Mouse (Mus musculus): Measurements from ENCODE around the gene A230050P20Rik.
"Not testable (repeated sequence)": the region's sequence is repeated elsewhere in the genome, so short reads cannot be mapped to it uniquely, and the experiment has no call there.

Gene A230050P20Rik

DNA sequence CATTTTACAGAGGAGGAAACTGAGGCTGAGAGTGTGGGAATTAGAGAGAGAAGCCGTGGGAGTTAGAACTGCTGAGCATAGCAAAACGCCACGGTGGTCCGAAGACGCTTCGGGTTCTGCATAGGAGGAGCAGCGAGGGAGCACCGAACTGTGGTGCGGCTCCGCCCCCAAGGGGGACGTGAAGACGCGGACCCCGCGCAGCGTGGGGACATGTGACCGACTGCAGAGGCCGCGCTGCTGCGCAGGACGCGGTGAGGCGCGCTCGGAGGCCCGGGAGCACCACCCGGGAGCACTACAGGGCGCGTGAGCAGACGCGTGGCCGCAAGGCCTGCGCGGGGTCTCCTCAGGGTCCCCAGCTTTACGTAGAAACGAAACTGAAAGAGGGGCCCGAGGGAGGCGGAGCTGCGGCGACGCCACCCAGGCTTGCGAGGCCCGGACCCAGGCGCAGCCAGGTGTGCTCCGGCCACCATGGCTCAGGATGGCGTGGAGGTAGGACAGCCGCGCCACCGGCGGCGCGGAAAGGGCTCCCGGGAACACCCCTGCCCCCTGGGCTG, at the start of gene A230050P20Rik:
A230050P20Rik (plus strand) TSS at position 195 of the 554 bp plus-strand sequence.
- in situ Hi-C loops (cut with MboI), result no loop called here

DNA sequence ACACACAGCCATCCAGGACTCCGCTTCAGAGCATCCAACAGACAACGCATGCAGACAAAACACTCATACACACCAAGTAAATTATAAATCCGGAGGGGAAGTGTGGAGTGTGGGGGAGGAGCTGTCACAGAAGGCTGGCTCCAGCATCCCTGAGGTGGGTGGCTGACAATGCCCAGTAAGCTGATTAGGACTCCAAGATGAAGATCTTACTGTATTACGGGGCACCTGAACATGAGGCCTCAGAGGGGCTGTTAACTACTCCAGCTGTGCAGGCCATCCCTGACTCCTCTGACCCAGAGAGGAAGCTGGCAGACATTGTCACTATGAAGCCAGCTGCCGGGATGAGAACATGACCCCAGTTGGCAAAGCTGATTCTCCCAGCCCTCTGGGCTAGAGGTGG, 48.4 kb upstream of the A230050P20Rik start:
- in situ Hi-C loops (cut with MboI), result no loop called here

DNA sequence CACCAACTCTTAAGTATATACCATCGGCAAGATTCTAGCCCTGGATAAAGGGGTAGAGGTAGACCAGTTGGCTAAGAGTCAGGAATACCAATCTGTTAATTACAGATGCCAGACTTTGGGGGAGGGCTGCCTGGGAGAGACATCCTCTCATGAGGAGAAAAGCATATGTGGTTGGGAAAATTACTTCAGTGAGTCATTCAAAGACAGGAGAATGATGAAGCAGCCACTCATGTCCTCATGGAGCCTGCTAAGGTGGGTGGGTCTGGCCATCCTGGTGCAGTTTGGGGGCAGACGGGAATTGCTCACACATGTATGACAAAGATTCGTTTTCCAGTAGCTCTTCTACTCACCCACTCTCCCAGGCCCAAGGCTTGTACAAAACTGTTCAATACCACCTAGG, 45.6 kb upstream of the A230050P20Rik start:
- in situ Hi-C loops (cut with MboI), result no loop called here

DNA sequence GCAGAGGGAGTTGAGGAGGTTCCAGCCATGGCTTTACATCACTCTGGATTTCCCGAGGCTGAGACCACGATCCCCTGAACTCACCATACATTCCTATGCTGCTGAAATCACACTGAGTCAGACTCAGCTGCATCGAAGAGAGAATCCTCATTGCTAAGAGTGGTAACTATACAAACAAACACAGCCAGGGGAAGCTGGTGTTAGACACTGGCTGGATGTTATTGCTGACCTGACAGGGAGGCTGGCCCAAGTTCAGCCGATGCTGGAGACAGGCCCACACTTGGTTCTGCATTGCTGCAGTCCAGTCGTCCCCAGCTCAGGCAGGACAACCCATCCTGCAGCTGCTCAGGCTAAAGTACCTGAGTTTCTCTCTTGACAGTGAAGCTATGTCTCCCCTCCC, 42.7 kb upstream of the A230050P20Rik start:
- in situ Hi-C loops (cut with MboI), result no loop called here

DNA sequence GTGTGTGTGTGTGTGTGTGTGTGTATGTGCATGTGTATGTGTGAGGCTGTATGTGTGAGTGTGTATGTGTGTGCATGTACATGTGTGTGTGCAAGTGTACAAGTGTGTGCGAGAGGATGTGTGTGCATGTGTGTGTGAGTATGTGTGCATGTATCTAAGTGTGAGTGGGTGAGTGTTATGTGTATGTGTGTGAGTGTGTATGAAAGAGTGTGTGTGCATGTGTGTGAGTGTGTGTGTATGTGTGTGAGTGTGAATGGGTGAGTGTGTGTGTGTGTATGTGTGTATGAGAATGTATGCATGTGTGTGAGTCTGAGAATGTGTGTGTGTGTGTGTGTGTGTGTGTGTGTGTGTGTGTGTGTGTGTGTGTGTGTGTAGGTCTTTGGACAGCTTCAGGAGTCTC, 40.3 kb upstream of the A230050P20Rik start:
- in situ Hi-C loops (cut with MboI), result no loop called here

DNA sequence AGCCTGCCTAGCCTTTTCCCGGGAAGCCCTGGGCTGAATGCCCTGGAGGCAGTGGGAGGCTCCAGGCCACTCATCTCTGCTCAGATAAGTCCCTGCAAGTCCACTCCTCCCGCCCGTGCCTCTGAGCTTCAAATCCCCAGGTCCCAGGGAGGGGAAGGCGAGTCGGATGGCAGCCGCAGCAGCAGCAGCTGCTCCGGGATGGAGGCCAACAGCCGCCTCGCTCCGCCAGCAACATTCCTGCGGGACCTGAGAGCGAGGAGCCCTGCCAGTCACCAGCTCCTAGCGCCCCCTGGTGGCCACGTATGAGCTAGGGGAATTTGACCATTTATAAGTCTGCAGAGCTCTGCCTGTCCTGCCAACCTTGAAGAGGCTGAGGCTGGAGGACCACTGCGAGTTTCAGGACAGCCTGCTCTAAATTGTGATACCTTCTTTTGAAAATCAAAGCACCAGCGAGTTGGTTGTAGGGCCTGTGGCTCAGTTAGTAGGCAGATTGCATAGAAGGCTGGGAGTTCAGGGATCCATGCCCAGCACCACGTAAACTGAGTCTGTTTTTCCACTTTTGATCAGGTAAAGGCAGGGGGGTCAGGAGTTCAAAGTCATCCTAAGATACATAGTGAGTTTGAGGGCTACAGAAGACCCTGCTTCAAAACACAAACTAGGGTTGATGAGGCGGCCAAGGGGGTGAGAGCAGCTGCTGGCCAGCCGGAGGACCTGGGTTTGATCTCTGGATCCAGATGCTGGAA, 37.4 kb upstream of the A230050P20Rik start:
- in situ Hi-C loops (cut with MboI), result no loop called here

DNA sequence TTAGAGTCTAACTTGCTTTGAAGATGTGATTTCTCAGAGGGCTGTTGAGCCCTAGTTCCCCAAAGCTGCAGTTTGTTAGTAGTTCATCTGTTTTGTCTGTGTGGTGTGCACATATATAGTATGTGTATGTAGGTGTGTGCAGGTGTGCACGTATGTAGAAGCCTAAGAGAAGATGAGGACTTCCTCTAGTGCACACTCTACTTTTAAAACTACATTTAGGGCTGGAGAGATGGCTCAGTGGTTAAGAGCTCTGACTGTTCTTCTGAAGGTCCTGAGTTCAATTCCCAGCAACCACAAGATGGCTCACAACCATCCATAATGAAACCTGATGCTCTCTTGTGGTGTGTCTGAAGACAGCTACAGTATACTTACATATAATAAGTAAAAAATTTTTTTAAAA, 33.6 kb upstream of the A230050P20Rik start:
- in situ Hi-C loops (cut with MboI), result no loop called here

DNA sequence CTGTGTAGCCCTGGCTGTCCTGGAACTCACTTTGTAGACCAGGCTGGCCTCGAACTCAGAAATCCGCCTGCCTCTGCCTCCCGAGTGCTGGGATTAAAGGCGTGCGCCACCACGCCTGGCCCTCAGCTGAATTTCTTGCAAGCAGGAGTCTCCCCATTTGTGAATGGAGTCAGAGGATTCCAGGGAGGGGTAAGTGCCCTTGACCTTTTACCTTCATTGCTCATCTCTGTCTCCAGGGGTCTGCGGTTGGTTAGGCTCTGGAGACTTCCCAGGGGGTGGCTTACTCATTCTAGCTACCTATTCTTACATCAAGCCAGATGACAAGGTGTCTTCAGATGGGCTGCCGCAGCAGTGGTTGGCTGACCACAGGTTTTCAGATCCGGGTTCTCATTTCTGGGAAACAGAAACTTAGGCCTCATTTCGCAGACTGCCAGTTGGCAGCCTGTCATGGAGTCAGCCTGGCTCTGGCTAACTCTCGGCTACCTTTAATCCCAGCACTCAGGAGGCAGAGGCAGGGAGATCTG, 32.9 kb upstream of the A230050P20Rik start:
- in situ Hi-C loops (cut with MboI), result not testable (repeated sequence)

DNA sequence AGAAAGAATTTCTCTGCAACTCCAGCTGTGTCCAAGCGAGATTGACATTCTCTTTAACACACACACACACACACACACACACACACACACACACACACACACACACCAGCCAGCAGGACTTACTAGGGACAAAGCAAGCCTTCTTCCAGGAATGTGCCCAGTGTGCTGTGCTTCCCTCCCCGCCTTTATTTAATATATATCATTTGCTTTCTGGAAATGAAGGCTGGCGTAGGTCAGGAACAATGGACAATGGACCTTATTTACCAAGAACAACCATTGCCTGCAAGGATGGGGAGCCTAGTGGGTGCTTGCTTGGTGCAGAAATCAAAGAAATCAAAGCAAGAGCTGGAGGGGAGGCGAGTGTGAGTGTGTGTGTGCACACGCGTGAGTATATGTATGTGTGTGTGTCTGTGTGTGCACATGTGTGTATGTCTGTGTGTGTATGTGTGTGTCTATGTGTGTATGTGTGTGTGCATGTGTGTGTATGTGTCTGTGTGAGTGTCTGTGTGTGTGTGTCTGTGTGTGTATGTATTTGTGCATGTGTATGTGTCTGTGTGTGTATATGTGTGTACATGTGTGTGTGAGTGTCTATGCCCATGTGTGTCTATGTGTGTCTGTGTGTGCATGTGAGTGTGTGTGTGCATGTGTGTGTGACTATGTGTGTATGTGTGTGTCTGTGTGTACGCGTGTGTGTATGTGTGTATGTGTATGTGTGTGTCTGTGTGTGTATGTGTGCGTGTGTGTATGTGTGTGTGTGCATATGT, 31.1 kb upstream of the A230050P20Rik start:
- in situ Hi-C loops (cut with MboI), result no loop called here

DNA sequence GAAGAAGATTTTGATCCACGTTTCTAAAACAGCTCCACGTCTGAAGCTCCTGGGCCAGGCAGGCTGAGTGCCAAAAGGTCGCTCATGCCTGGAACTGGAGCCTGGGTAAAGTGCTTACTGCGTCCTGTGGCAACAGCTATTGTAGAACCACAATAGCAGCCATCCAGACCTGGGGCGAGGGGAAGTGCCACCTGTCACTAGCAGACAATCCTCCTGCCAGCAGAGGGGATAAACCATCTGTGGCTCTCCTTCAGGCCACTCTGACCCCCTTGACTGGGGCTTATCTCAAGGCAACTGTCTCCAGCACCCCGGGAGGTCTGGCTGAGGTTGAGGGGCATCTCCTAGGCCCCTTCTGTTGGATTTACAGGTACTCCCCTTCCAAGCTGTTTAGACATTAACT, 29.5 kb upstream of the A230050P20Rik start:
- in situ Hi-C loops (cut with MboI), result no loop called here

DNA sequence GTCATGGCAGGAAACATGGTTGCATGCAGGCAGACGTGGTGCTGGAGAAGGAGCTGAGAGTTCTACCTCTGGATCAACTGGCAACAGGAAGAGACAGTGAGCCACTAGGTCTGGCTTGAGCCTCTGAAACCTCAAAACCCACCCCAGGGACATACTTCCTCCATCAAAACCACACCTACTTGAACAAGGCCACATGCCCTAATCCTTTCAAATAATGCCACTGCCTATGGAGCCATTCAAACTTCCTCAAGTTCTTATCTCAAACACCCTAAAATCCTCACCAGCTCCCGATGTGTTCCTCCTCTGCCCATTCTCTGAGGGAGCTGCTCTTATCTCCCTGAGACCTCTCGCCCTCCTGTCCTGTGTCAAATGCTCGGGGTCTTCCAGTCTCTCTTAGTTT, 26.2 kb upstream of the A230050P20Rik start:
- in situ Hi-C loops (cut with MboI), result no loop called here

DNA sequence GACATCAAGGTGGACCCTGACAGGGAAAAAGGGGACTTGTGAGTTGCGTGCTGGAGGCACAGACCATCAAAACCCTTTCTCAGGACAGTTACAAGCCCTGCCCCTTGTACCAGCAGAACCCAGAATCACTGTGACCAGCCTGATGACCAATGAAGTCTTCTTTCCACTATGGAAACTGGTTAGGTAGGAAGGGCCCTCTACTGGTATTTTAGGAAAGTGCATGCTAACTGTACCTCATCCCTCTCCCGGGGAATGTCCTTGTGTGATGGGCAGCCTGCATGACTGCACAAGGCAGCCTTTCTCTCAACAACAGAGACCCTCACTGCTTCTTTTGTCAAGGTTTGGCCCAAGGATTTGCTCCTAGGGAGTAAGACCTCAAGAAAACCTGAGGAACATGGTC, 25.8 kb upstream of the A230050P20Rik start:
- in situ Hi-C loops (cut with MboI), result no loop called here

DNA sequence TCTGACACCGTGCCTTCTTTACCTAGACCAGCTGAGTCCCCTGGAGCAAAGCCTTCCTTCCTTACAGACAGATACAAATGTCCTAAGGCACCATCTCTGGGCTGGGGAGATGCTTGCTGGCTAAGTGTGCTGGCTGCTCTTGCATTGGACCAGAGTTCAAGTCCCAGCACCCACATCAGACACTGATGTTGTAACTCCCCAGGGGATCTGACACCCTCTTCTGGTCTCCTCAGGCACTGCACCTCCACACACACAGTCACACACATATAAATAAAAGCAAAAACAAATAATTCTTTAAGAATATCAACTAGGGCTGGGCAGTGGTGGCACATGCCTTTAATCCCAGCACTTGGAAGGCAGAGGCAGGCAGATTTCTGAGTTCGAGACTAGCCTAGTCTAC, 18.3 kb upstream of the A230050P20Rik start:
- in situ Hi-C loops (cut with MboI), result no loop called here

DNA sequence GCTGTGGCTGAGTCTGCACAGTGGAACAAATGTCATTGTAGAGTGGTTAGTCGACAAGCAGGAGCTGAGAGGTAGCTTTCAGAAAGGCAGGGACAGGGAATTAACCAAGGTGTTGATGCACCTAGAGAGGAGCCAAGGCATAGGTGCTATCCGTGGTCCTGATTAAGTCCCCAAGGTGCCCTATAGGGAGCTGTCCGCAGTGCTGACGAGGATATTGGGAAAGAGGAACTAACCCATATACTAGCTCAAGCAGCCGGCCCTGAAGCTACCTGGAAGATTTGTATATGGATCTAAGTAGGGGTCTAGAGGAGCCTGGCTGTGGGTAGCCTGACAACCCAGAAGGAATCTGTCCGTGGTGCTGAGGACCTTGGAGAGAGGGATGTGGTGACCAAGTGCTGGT, 11.3 kb upstream of the A230050P20Rik start:
- in situ Hi-C loops (cut with MboI), result no loop called here

DNA sequence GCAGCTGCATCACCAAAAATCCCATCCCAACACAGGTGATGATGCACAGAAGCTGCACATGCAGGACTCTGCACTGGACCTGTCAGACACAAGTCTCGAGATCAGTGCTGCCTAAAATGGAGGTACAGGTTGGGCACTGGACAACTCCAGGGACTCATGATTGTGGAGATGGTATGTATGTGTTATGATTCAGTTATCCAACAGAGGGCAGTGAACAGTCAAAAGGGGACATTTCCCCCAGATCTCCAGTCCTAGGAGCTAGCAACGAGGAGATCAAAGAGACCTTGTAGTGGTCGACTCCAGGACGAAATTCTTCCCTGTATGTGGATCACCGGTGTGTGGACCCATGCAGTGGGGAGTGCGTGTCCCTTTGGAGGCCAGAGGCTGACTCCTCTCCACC, 8.5 kb upstream of the A230050P20Rik start:
- in situ Hi-C loops (cut with MboI), result no loop called here

DNA sequence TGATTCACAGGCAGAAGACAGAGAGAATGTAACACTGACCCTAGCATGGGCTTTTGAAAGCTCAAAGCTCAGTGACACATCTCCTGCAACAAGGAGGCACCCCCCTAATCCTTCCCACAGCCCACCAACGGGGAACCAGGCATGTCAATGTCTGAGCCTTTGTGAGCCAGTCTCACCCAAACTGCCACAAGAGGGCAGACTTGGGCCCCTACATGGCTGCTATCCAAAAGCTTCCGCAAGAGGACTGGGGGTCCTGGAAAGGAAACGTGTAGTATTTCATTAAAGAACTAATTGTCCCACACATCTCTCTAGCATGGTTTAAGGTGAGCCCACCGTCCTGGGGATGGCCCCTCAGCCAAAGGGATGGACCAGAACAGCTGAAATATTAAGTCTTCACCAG, 6.6 kb upstream of the A230050P20Rik start:
- in situ Hi-C loops (cut with MboI), result no loop called here

DNA sequence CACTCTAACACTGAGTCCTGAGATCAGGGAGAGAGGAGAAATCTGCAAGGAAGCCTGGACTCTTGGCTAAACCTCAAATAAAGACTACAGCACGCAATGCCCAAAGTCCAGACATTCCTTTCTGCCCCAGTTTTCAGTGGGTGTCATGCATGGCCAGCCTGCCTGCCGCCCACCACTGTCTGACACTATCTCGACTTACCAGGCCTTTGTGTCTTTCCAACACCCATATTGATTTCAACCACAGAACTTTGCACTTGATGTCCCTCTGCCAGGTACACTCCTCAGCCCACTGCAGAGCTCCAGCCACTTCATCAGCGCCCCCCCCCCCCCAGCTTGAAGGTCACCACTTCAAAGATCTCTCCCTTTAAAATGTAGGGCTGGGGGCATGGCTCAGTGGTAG, 6.2 kb upstream of the A230050P20Rik start:
- in situ Hi-C loops (cut with MboI), result no loop called here

DNA sequence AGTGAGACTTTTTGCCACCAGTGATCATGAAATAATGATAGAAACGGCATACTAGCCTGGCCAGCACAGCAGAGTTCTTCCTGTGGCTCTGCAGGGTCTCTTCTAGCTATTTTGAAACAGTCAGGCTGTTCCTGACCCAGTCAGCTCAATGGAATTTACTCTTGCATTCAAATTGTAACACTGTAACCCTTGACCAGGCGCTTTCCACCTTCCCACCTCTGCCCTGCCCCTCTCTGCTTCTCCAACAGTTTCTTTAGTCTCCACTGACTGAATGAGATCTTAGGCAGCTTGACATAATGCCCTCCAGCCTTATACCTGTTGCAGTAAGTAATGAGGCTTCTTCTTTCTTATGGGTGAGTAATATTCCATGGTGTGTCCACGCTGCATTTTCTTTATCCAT, 1.6 kb upstream of the A230050P20Rik start:
- in situ Hi-C loops (cut with MboI), result no loop called here

DNA sequence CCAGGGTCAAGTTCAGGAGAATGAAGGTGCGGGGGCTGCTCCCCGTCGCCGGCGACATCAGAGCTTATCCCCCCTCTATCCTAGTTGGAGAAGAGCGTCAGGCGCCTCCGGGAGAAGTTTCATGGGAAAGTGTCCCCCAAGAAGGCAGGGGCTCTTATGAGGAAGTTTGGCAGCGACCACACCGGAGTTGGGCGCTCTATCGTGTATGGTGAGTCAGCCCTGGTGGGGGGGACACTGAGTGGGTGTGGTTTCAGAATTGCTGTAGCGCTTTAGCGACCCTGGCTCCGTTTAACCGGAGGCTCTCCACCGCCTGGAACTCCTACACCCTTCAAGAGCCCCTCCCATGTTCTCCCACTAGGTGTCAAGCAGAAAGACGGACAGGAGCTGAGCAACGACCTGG, 804 bp downstream of the A230050P20Rik start:
- in situ Hi-C loops (cut with MboI), result no loop called here

DNA sequence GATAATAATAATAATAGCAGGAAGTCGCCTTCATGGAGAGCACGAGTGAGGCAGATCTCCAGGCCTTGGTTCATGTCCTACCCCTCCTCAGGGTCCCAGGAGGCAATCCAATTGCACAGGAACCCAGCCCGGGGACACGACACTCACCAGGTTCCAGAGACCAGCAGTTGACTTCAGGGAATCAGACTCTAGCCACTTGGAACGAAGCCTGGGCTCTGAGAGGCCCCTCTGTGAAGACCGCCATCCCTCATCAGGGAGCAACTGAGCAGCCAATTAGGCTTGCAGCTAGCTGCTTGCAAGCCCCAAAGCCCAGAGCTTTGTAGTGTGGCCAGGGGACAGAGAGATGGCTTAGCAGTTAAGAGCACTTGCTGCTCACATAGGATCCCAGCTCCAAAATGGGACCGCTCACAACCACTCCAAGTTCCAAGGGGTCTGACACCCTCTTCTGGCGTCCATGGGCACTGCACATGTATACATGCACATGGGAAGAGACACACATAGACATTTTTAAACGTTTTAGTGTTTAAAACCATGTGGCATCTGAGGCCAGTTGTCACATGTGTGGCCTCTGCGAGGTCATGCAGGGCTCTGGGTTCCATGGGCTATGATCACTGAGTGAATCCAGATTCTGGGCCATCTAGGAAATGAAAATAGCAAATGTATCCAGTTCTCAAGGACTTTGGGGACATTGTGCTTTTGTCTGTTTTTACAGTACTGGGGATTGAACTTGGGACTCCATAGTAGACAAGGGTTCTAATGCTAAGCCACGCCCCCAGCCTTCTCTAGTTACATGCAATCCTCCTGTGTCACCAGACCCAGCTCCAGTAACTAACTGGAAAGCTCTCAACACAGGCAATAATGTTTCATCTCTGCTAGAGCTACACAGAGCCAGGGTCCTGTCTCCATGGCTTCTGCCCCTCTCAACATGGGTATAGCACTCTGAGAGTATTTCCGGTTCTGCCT, 2.0 kb downstream of the A230050P20Rik start:
- in situ Hi-C loops (cut with MboI), result no loop called here

DNA sequence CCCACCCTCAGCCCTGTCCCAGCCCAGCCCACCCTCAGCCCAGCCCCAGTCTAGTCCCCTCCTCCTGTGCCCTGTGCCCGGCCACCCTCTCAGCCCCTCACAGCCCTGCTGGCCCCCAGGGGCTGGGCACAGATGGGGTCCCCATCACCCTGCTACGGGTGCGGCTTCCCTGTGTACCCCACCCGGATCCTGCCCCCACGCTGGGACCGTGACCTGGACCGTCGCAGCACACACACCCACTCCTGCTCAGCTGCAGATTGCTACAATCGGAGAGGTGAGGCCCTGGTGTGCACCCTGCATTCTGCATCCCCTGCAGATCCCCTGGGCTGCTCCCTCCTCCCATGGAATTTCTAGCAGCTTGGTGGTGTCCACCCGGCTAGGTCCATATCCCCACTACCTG, 4.5 kb downstream of the A230050P20Rik start:
- in situ Hi-C loops (cut with MboI), result no loop called here

DNA sequence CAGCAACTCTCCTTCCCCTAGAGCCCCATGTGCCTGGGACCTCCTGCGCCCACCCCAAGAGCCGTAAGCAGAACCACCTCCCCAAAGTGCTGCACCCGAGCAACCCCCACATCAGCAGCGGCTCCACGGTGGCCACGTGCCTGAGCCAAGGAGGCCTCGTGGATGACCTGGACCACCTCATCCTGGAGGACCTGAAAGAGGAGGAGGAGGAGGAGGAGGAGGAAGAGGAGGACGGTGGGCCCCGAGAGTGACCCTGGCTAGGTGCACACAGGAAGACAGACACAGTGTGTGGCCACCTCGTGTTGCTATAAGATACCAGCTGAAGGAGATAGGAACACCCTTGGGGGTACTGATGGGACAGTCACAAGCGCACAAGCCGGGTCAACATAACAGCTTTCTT, 5.1 kb downstream of the A230050P20Rik start:
- in situ Hi-C loops (cut with MboI), result no loop called here
